Mouse (Mus musculus) T-cell, adult 2 months (primary cell): ENCODE measurements around the gene Zbtb41.
"Not testable (repeated sequence)": the region's sequence is repeated elsewhere in the genome, so short reads cannot be mapped to it uniquely, and the experiment has no call there.

ENCODE experiments used
- DNase-seq: peaks from one replicate; pipeline ENCODE4 v3.0.0; 2022; ENCODE audit warnings: low spot score

Zbtb41 gene

GRCm38 (mm10) chr1:139421875-139422791, at the start of gene Zbtb41:
TSS of gene Zbtb41 (plus strand) at chr1:139422288.
- DNase-seq, result peak; percentile 90

- DNase-seq, result no peak
Measured at GRCm38 (mm10) chr1:139375900-139376299, 46.2 kb upstream of the Zbtb41 start.

- no peak for DNase-seq
Measured at GRCm38 (mm10) chr1:139376638-139377286, 45.3 kb upstream of the Zbtb41 start, which contains the start of gene Crb1. TSS of gene Crb1 (minus strand) at chr1:139377100.

- no peak for DNase-seq
Measured at GRCm38 (mm10) chr1:139378861-139379620, 43.0 kb upstream of the Zbtb41 start.

- DNase-seq, result no peak
Measured at GRCm38 (mm10) chr1:139379621-139379984, 42.5 kb upstream of the Zbtb41 start.

- no peak for DNase-seq
Measured at GRCm38 (mm10) chr1:139391747-139392146, 30.3 kb upstream of the Zbtb41 start.

- no peak for DNase-seq
Measured at GRCm38 (mm10) chr1:139396589-139396988, 25.5 kb upstream of the Zbtb41 start.

- DNase-seq, result no peak
Measured at GRCm38 (mm10) chr1:139405766-139406165, 16.3 kb upstream of the Zbtb41 start.

GRCm38 (mm10) chr1:139407701-139408100, 14.4 kb upstream of the Zbtb41 start:
- no peak for DNase-seq

- not testable (repeated sequence) for DNase-seq
Measured at GRCm38 (mm10) chr1:139412365-139412764, 9.7 kb upstream of the Zbtb41 start.

GRCm38 (mm10) chr1:139413465-139413864, 8.6 kb upstream of the Zbtb41 start:
- no peak for DNase-seq

- DNase-seq, result no peak
Measured at GRCm38 (mm10) chr1:139421521-139421874, 590 bp upstream of the Zbtb41 start.

GRCm38 (mm10) chr1:139422941-139423340, 853 bp downstream of the Zbtb41 start:
- peak; percentile 36 for DNase-seq

GRCm38 (mm10) chr1:139423931-139424330, 1.8 kb downstream of the Zbtb41 start:
- no peak for DNase-seq

GRCm38 (mm10) chr1:139425006-139425405, 2.9 kb downstream of the Zbtb41 start:
- DNase-seq, result no peak

GRCm38 (mm10) chr1:139438373-139438772, 16.3 kb downstream of the Zbtb41 start:
- no peak for DNase-seq

- DNase-seq, result not testable (repeated sequence)
Measured at GRCm38 (mm10) chr1:139443103-139443502, 21.0 kb downstream of the Zbtb41 start.

- peak; percentile 92 for DNase-seq
Measured at GRCm38 (mm10) chr1:139454340-139455225, 32.5 kb downstream of the Zbtb41 start, which contains the start of gene Aspm. TSS of gene Aspm (plus strand) at chr1:139454772.

GRCm38 (mm10) chr1:139455226-139455869, 33.3 kb downstream of the Zbtb41 start:
- DNase-seq, result peak; percentile 3

GRCm38 (mm10) chr1:139460807-139461206, 38.7 kb downstream of the Zbtb41 start:
- DNase-seq, result no peak

GRCm38 (mm10) chr1:139465936-139466335, 43.8 kb downstream of the Zbtb41 start:
- no peak for DNase-seq
